Comparison of ENCODE assay signal across 12 mouse cellular contexts in the genomic region with DNA sequence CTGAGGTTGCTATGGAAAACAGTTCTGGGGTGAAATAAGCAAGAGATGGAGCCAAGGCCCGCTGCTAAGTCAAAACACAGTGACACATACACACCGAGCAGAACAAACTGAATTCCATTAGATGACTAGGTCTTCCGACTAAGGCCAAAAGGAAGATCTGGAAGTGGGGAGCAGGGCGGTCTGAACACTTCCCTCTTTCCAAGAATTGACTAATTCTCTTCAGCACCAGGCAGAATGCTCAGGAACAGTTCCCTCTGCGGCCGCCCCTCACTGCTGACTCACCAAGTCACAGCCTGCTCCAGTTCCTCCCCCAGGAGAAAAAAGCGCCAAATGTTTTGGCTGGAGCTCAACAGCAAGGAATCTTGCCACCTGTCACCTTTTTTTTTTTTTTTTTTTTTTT.
DNase-seq lines count a peak whose midpoint lies in the region; ATAC-seq lines count a peak whose summit lies in the region.
"Had no signal": no experiment of that assay in that cellular context is flagged by ENCODE, and none has a peak within 500 bp of the region (broad histone marks: within the 10 kb centered on the region; RNA-seq: fewer than 3 reads in every experiment).

No protein-coding gene starts in this region.

- ATAC-seq in kidney, embryonic 14.5 days (ENCODE audit: low FRiP score, low TSS enrichment), result no peak
- ATAC-seq: midbrain, embryonic 16.5 days had no signal

- H3K4me3 ChIP-seq in kidney, embryonic 14.5 days (ENCODE audit: low read length), result no peak overlapping the region
- H3K4me3 ChIP-seq: limb, embryonic 13.5 days had no signal

- no peaks in the 10 kb centered on the region for H3K4me1 ChIP-seq in kidney, embryonic 14.5 days (ENCODE audit: control insufficient read depth, insufficient read depth, low read length)

- 83% methylated on average over 7 of the region's 7 CpGs for WGBS in kidney, embryonic 14.5 days

- no peak overlapping the region for H3K27ac ChIP-seq in kidney, embryonic 14.5 days (ENCODE audit: low read depth, low read length)
- H3K27ac ChIP-seq: limb, embryonic 13.5 days had no signal

- no peaks in the 10 kb centered on the region for H3K36me3 ChIP-seq in kidney, embryonic 14.5 days (ENCODE audit: control insufficient read depth, insufficient read depth, low read length)
- H3K36me3 ChIP-seq: limb, embryonic 13.5 days had no signal

- H3K9ac ChIP-seq in kidney, embryonic 14.5 days (ENCODE audit: low read depth, low read length), result no peak overlapping the region
- H3K9ac ChIP-seq: limb, embryonic 13.5 days had no signal

- H3K4me2 ChIP-seq in kidney, embryonic 14.5 days (replicated peaks; ENCODE audit: low read depth, low read length), result no peak overlapping the region
- H3K4me2 ChIP-seq: limb, embryonic 13.5 days had no signal

- DNase-seq in right cerebral cortex, adult 18-20 months, result peak; percentile 88
- no peak for DNase-seq in right cerebral cortex, postnatal 4 days
- DNase-seq in gastrocnemius, adult 18-20 months (ENCODE audit: low spot score), result peak; percentile 68
- DNase-seq in layer of hippocampus, postnatal 36 days, result peak; percentile 61 to 72
- DNase-seq in right cerebral cortex, postnatal 36 days (ENCODE audit: low spot score in 2 of 2), result peak; percentile 76 to 77
- DNase-seq in liver, result no peak
- DNase-seq in yolk sac, embryonic 10.5 days (ENCODE audit: low spot score), result no peak
- DNase-seq: cerebellum, adult 18-20 months; spleen, adult 18-20 months had no signal

- H3K27me3 ChIP-seq in kidney, embryonic 14.5 days (ENCODE audit: control insufficient read depth, insufficient read depth, low read length), result no peaks in the 10 kb centered on the region
- H3K27me3 ChIP-seq: limb, embryonic 13.5 days had no signal

- no peaks in the 10 kb centered on the region for H3K9me3 ChIP-seq in kidney, embryonic 14.5 days (ENCODE audit: control insufficient read depth, low read length)
- H3K9me3 ChIP-seq: limb, embryonic 13.5 days had no signal

Comparison
In these comparisons a context has a peak if more than half of its experiments do, and no peak if none do; other contexts are left out.
1. DNase-seq: peak in right cerebral cortex, adult 18-20 months (single experiment), gastrocnemius, adult 18-20 months (single experiment), layer of hippocampus, postnatal 36 days (2 of 2) and right cerebral cortex, postnatal 36 days (2 of 2); none in right cerebral cortex, postnatal 4 days (single experiment), liver (single experiment) and yolk sac, embryonic 10.5 days (single experiment).